Comparison of ENCODE assay signal across 10 mouse cellular contexts in genomic region chr9:73045711-73046110, GRCm38 (mm10). TPM values are rescaled to one million over a fixed set of nuclear protein-coding genes. Genes with fewer than 3 reads are reported as not detected.
A peak's percentile ranks its signal among the peaks of the same experiment; 100 is the strongest.
DNase-seq lines count a peak whose midpoint lies in the region; ATAC-seq lines count a peak whose summit lies in the region.
"Had no signal": no experiment of that assay in that cellular context is flagged by ENCODE, and none has a peak within 500 bp of the region (broad histone marks: within the 10 kb centered on the region; RNA-seq: fewer than 3 reads in every experiment).

No protein-coding gene starts in this region.

- no peaks in the 10 kb centered on the region for H3K9me3 ChIP-seq in heart, embryonic 15.5 days (replicated peaks)
- H3K9me3 ChIP-seq in embryonic facial prominence, embryonic 15.5 days (replicated peaks), result no peaks in the 10 kb centered on the region
- no peaks in the 10 kb centered on the region for H3K9me3 ChIP-seq in liver, embryonic 16.5 days (replicated peaks; ENCODE audit: control insufficient read depth, low read length)

- DNase-seq in heart, postnatal 10 days, result no peak
- no peak for DNase-seq in ovary, adult 18-20 months (ENCODE audit: low spot score)
- no peak for DNase-seq in adrenal gland, postnatal 14 days
- DNase-seq: left cerebral cortex, postnatal 4 days; right cerebral cortex, adult 18-20 months had no signal

- peak overlapping the region; percentile 56 for H3K4me3 ChIP-seq in heart, embryonic 15.5 days
- peak overlapping the region; percentile 52; the same call in 1 of the 2 replicates for H3K4me3 ChIP-seq in embryonic facial prominence, embryonic 15.5 days (replicated peaks)
- H3K4me3 ChIP-seq in liver, embryonic 16.5 days (ENCODE audit: low read depth, low read length), result peak overlapping the region; percentile 59

- H3K27ac ChIP-seq in heart, embryonic 15.5 days, result no peak overlapping the region
- H3K27ac ChIP-seq in embryonic facial prominence, embryonic 15.5 days (replicated peaks), result no peak overlapping the region
- no peak overlapping the region for H3K27ac ChIP-seq in liver, embryonic 16.5 days (ENCODE audit: low read length)

- H3K4me1 ChIP-seq in heart, embryonic 15.5 days (replicated peaks), result peaks cover 19% of the 10 kb centered on the region
- H3K4me1 ChIP-seq in embryonic facial prominence, embryonic 15.5 days, result peaks cover 27% of the 10 kb centered on the region
- peaks cover 11% of the 10 kb centered on the region for H3K4me1 ChIP-seq in liver, embryonic 16.5 days (ENCODE audit: control insufficient read depth, low read depth, low read length)

- peak overlapping the region; percentile 86 for H3K4me2 ChIP-seq in heart, embryonic 15.5 days
- peak overlapping the region; percentile 95 for H3K4me2 ChIP-seq in embryonic facial prominence, embryonic 15.5 days (replicated peaks)
- H3K4me2 ChIP-seq in liver, embryonic 16.5 days (ENCODE audit: low read depth, low read length), result peak overlapping the region; percentile 72; the same call in 1 of the 2 replicates

- 61% methylated on average over 10 of the region's 10 CpGs for WGBS in heart, embryonic 15.5 days
- WGBS in embryonic facial prominence, embryonic 15.5 days, result 69% methylated on average over 10 of the region's 10 CpGs
- WGBS in liver, embryonic 16.5 days (ENCODE audit: insufficient replicate concordance), result 35% methylated on average over 10 of the region's 10 CpGs

- peak overlapping the region; percentile 43; the same call in 1 of the 2 replicates for H3K9ac ChIP-seq in heart, embryonic 15.5 days
- 0 out of 2 replicates have a peak overlapping the region, but pooled peaks have one; percentile 12 for H3K9ac ChIP-seq in embryonic facial prominence, embryonic 15.5 days
- H3K9ac ChIP-seq in liver, embryonic 16.5 days (ENCODE audit: low read depth, low read length), result peak overlapping the region; percentile 42; the same call in 1 of the 2 replicates

- H3K36me3 ChIP-seq in heart, embryonic 15.5 days, result no peaks in the 10 kb centered on the region
- H3K36me3 ChIP-seq in embryonic facial prominence, embryonic 15.5 days, result no peaks in the 10 kb centered on the region
- no peaks in the 10 kb centered on the region for H3K36me3 ChIP-seq in liver, embryonic 16.5 days (ENCODE audit: control insufficient read depth, insufficient read depth)

- H3K27me3 ChIP-seq in heart, embryonic 15.5 days, result no peaks in the 10 kb centered on the region
- H3K27me3 ChIP-seq in embryonic facial prominence, embryonic 15.5 days, result no peaks in the 10 kb centered on the region
- no peaks in the 10 kb centered on the region for H3K27me3 ChIP-seq in liver, embryonic 16.5 days (ENCODE audit: control insufficient read depth, insufficient read depth, low read depth, low read length)

- ATAC-seq in heart, embryonic 15.5 days (replicated peaks; ENCODE audit: insufficient number of reproducible peaks, insufficient read depth, low FRiP score, low read depth), result no peak
- peak; percentile 40 for ATAC-seq in CD4-positive, CD25-positive, alpha-beta regulatory T cell, adult 4 months
- ATAC-seq in embryonic facial prominence, embryonic 15.5 days (ENCODE audit: insufficient number of reproducible peaks, low FRiP score, low TSS enrichment, low read depth), result no peak
- ATAC-seq in liver, embryonic 16.5 days (ENCODE audit: low read depth), result no peak
- ATAC-seq in erythroid progenitor cell, adult 5-6 weeks (replicated peaks; ENCODE audit: low FRiP score, poor library complexity, severe bottlenecking), result no peak

- intact Hi-C loops in heart, postnatal 10 days (cut with DNase I), result no loop called here

RNA-seq across cellular contexts. Expression of gene Rab27a, which starts 1.1 kb away (rescaled TPM):
- polyA plus RNA-seq in heart, embryonic 15.5 days (2015; fragmentation: Nextera tagmentation; extraction: Ambion mirVana), result 3.7 and 7.8 TPM in 2 replicates
- total RNA-seq in heart, postnatal 10 days (2021), result 1 to 10 TPM; 4.4 to 6.7 TPM
- 10 to 100 TPM; 34.9 to 86.7 TPM for polyA plus RNA-seq in CD4-positive, CD25-positive, alpha-beta regulatory T cell, adult 4 months (2017; shearing (Covaris generic))
- polyA plus RNA-seq in embryonic facial prominence, embryonic 15.5 days (2015; fragmentation: Nextera tagmentation; extraction: Ambion mirVana), result 9.5 and 10.9 TPM in 2 replicates
- 6.7 and 6.8 TPM in 2 replicates for polyA plus RNA-seq in liver, embryonic 16.5 days (2015; fragmentation: Nextera tagmentation; extraction: Ambion mirVana)
- 10.5 and 12.3 TPM in 2 replicates for total RNA-seq in erythroid progenitor cell, adult 5-6 weeks (2015; ENCODE audit: low replicate concordance)
- 12.2 and 13.2 TPM in 2 replicates for total RNA-seq in erythroid progenitor cell, adult 5-6 weeks (2017; ENCODE audit: low replicate concordance)
- total RNA-seq in adrenal gland, postnatal 14 days (2021), result 27.4 and 28.0 TPM in 2 replicates

RNA-seq across cellular contexts. Expression of gene Pigb, which starts 5.5 kb away (rescaled TPM):
- 4.7 and 8.0 TPM in 2 replicates for polyA plus RNA-seq in heart, embryonic 15.5 days (2015; fragmentation: Nextera tagmentation; extraction: Ambion mirVana)
- total RNA-seq in heart, postnatal 10 days (2021), result 1 to 10 TPM; 3.9 to 4.3 TPM
- polyA plus RNA-seq in CD4-positive, CD25-positive, alpha-beta regulatory T cell, adult 4 months (2017; shearing (Covaris generic)), result 10 to 100 TPM; 14.2 to 22.2 TPM
- 12.0 and 15.0 TPM in 2 replicates for polyA plus RNA-seq in embryonic facial prominence, embryonic 15.5 days (2015; fragmentation: Nextera tagmentation; extraction: Ambion mirVana)
- polyA plus RNA-seq in liver, embryonic 16.5 days (2015; fragmentation: Nextera tagmentation; extraction: Ambion mirVana), result 4.7 and 5.0 TPM in 2 replicates
- total RNA-seq in erythroid progenitor cell, adult 5-6 weeks (2015; ENCODE audit: low replicate concordance), result 6.8 and 14.7 TPM in 2 replicates
- total RNA-seq in erythroid progenitor cell, adult 5-6 weeks (2017; ENCODE audit: low replicate concordance), result 0.83 and 1.0 TPM in 2 replicates
- total RNA-seq in adrenal gland, postnatal 14 days (2021), result 10.6 and 12.1 TPM in 2 replicates

RNA-seq across cellular contexts. Expression of gene Khdc3, which starts 55.9 kb away (rescaled TPM):
- polyA plus RNA-seq in heart, embryonic 15.5 days (2015; fragmentation: Nextera tagmentation; extraction: Ambion mirVana), result not detected in 2 replicates
- not detected for total RNA-seq in heart, postnatal 10 days (2021)
- polyA plus RNA-seq in CD4-positive, CD25-positive, alpha-beta regulatory T cell, adult 4 months (2017; shearing (Covaris generic)), result under 1 TPM in 1 of 2 experiments, not detected in 1; 0.44 TPM
- not detected in 2 replicates for polyA plus RNA-seq in embryonic facial prominence, embryonic 15.5 days (2015; fragmentation: Nextera tagmentation; extraction: Ambion mirVana)
- polyA plus RNA-seq in liver, embryonic 16.5 days (2015; fragmentation: Nextera tagmentation; extraction: Ambion mirVana), result 0.05 and 0.08 TPM in 2 replicates
- total RNA-seq in erythroid progenitor cell, adult 5-6 weeks (2015; ENCODE audit: low replicate concordance), result not detected in 2 replicates
- total RNA-seq in erythroid progenitor cell, adult 5-6 weeks (2017; ENCODE audit: low replicate concordance), result not detected in 2 replicates
- total RNA-seq in adrenal gland, postnatal 14 days (2021), result 0.19 and 1.1 TPM in 2 replicates

RNA-seq across cellular contexts. Expression of gene Gm20509, which starts 56.6 kb away (rescaled TPM):
- polyA plus RNA-seq in heart, embryonic 15.5 days (2015; fragmentation: Nextera tagmentation; extraction: Ambion mirVana), result not detected in 2 replicates
- total RNA-seq in heart, postnatal 10 days (2021), result not detected
- not detected for polyA plus RNA-seq in CD4-positive, CD25-positive, alpha-beta regulatory T cell, adult 4 months (2017; shearing (Covaris generic))
- not detected in 2 replicates for polyA plus RNA-seq in embryonic facial prominence, embryonic 15.5 days (2015; fragmentation: Nextera tagmentation; extraction: Ambion mirVana)
- polyA plus RNA-seq in liver, embryonic 16.5 days (2015; fragmentation: Nextera tagmentation; extraction: Ambion mirVana), result not detected in 2 replicates
- total RNA-seq in erythroid progenitor cell, adult 5-6 weeks (2015; ENCODE audit: low replicate concordance), result not detected in 2 replicates
- not detected in 2 replicates for total RNA-seq in erythroid progenitor cell, adult 5-6 weeks (2017; ENCODE audit: low replicate concordance)
- not detected in 2 replicates for total RNA-seq in adrenal gland, postnatal 14 days (2021)
- total RNA-seq: left cerebral cortex, postnatal 4 days had no signal
